Mouse (Mus musculus) embryonic fibroblast, embryonic 13.5 days (primary cell): ENCODE data around the gene Tfap4.

ENCODE experiments used
- CTCF ChIP-seq: IDR thresholded peaks from 2 replicates; pipeline ENCODE4 v1.5.1; 2011; ENCODE audit warnings: mild to moderate bottlenecking, control low read depth, low read length, moderate library complexity, borderline replicate concordance; ENCODE audit not compliant: insufficient read depth
- POLR2A ChIP-seq: IDR thresholded peaks from 2 replicates; pipeline ENCODE4 v1.6.1; 2011; ENCODE audit warnings: low read depth, mild to moderate bottlenecking, control low read depth, low read length, moderate library complexity

- TF ChIP-seq CTCF: no peak
- no peak for TF ChIP-seq POLR2A
These were observed 19.0 kb upstream of the Tfap4 start for GRCm38 (mm10) chr16:4578630-4579029.
